Mouse (Mus musculus) left cerebral cortex, adult 18-20 months (tissue): ENCODE measurements at regions not wholly inside any gene's neighbourhood (a gene's known extent, or its start where the extent isn't known, plus 50 kb on each side); places are given as distances from the start of the nearest gene placed in this dataset.

Experiments used
- DNase-seq, 2 experiments: peaks; one replicate each; pipeline ENCODE4 v3.0.0; 2021 to 2022; ENCODE audit warnings: low spot score in 2 of 2, mixed read lengths in 1 of 2

- no peak for DNase-seq
Measured at GRCm38 (mm10) chr16:55691069-55691468, 147.6 kb downstream of the Nfkbiz start.

GRCm38 (mm10) chr16:55663946-55664345 lies 174.8 kb downstream of the Nfkbiz start:
- no peak for DNase-seq

DNA sequence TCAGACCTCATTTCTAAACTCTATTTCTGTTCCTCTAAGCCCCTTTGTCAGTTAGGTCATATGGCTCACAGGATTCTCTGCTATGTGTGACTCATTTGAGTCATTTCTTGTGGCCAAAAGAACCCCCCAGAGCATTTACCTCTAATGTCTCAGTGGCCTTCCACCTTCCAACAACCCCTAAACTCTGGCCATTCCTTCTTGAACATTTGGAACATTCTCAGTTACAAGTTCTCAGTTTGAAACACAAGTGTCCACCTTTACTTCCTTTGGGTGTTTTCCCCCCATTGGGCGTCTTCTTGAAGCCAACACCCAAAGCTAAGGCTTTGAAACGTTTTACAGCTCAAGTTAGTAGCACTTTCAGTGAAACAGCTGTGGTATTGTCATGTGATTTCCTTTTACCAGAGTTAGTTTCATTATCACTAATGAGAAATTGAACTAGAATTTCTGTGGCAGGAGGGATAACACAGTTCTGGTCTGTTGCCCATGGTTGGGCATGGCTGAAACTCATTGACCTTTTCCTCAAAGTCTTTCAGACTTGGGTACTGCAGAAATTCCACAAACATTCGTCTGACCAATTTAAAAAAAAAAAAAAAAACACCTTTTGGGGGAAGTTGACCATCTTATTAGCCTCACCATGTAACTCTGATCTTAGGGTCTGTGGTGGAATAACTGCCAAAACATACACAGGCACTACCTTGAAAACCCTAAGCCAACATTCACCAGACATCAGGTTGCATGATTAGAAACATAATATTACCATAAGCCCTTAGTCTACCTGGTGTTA lies 201.8 kb downstream of the Nfkbiz start:
- DNase-seq, result no peak

DNA sequence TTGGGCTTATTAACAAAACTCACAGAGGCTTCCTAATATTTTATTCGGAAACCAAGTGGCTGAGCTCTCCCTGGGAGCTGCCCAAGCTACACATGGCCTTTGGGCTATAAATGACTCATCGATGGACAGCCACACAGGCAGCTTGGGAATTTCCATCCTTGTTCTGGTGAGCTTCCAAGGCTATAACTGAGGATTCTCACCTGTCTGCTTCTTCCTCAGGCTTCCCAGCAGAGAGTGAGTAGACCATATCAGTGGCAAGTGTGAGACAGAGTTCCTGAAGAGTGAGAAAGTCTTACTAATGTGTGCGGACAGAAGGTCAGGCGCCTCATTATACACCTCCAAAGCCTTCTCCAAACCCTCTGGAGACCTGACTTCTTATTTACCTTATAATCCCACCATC lies 202.5 kb downstream of the Nfkbiz start:
- DNase-seq, result no peak

GRCm38 (mm10) chr16:55634691-55635090 lies 204.0 kb downstream of the Nfkbiz start:
- no peak for DNase-seq

DNA sequence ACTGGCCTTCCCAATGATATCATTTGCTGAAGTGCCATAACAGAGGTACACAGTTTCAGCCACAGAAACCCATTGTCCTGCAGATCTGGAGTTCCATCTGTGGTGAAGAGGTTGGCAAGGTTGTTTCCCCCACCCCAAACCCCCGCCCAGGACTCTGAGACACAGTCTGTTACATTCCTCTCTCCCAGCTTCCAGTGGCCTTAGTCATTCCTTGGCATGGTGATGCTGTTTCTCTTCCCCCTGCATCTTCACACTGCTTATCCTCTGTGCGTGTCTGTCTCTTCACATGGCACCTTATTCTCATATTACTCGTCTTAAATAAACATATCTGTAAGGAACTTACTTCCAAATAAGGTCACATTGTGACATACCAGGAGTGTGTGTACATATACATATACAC lies 206.5 kb downstream of the Nfkbiz start:
- no peak for DNase-seq

DNA sequence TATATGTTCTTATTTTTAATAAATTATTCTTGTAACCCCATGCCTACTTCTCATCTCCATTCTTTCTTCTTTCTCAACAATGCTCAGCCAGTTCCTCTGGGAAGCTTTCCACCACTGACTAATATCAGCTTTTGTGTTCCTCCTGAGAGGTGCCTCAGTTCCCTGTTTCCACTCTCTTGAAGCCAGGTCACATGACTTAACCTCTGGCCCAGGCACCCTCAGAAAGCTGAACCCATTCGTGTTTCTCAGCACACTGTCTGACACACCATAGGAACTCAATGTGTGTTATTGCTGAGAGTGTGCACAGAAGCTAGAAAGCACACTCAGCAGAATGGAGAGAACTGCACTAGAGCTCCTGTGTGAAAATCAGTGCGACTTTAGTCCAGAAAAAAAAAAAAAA lies 207.1 kb downstream of the Nfkbiz start:
- DNase-seq, result no peak

DNA sequence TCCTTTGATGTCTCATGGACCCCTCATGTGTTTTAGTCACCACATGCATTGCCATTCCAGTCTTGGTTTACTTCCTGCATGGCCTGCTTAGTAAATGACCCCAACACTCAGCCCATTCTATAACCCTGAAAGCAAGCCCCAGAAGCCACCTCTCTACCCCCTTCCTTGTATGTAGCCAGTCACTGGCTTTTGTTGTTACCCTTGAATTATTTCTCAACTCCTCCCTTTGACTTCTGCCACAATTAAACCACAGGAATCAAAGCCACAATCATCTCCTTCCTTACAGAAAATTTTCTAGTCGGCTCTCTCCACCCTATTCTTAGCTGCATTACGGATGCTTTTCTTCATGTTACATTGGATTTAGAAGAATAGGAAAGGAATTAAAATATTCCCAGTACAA lies 207.7 kb downstream of the Nfkbiz start:
- no peak for DNase-seq

GRCm38 (mm10) chr16:55627531-55627930 lies 211.2 kb downstream of the Nfkbiz start:
- DNase-seq, result no peak

DNA sequence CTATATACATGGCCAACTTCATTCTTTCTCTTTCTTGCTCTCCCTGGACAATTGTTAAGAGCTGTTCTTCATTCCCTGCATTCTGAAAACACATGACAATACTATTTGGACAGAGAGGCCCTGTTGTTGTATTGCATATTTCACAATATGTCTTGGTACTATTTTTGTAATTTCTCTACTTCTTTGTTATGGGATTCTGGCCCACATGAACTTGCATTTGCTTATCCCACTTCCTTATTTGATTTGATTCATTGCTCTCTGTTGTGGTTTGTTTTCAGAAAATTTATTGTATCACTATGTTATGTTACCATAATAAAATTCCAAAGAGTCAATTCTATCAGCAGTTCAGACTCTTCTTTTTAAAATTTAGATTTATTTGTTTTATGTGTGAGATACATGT lies 215.3 kb downstream of the Nfkbiz start:
- DNase-seq, result no peak

- DNase-seq, result no peak
Measured at GRCm38 (mm10) chr16:55619731-55620130, 219.0 kb downstream of the Nfkbiz start.

DNA sequence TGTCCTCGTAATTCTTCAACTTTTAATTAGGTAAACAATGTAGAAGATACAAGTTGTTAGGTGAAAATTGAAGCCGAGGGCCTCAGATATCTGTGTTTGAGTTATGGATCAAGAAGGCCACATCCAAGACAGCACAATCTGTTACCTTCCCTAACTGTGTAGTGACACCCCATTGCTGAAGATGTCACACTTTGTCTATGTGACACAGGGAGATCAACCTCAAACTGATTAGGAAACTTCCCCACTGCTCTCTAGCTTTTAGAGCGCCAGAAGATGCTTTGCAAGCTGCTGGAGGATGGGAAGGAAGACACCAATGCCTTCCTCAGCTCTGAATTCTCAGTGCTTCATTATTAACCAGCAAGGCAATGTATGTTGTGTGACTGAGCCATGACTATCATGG lies 220.7 kb downstream of the Nfkbiz start:
- DNase-seq, result no peak

DNA sequence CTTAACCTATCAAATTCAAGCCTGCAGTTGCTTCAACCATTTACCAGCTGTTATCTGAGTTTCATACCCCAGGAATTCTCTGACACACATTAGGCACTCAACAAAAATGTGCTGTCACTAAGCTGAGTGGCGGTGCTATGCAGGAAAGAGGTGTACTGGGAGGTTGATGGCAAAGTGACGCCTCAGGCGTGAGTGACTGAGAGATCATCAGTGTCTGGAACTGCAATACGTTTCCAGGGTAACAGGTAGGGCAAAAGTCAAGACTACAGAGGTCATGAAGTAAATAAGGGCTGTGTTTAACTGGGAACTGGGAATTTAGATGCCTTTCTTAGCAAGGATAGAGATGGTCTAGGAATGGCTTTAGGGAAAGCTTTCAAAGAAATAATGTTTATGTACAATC lies 221.2 kb downstream of the Nfkbiz start:
- DNase-seq, result no peak

DNA sequence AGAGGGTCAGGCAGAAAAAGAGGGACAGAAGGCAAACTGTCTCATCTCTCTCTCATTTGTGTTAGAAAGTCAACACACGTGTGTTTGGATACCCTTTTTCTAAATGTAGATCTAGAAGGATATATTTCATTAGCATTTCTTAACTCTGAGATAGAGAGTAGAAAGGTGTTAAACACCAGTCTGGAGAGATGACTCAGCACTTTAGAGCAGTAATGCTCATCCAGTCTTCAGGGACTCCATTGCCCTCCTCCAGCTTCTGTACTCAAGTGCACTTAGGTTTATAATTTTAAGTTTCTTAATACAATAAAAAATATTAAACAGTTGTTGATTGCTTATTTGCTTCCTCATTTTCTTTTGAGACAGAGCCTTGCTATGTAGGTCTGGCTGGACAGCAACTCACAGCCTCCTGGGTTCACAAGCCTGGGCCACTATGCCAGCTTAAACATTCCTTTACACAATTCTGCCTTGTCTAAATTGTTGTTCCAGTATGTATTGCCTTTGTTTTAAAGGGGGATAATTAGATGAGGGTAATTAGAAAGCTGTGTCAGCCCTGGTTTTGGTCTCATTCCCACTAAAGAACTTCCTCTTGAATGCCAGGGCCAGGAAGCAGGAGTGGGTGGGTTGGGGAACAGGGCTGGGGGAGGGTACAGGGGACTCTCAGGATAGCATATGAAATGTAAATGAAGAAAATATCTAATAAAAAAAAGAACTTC lies 222.1 kb downstream of the Nfkbiz start:
- DNase-seq, result no peak

- no peak for DNase-seq
Measured at GRCm38 (mm10) chr16:55612873-55613272, 225.8 kb downstream of the Nfkbiz start.

DNA sequence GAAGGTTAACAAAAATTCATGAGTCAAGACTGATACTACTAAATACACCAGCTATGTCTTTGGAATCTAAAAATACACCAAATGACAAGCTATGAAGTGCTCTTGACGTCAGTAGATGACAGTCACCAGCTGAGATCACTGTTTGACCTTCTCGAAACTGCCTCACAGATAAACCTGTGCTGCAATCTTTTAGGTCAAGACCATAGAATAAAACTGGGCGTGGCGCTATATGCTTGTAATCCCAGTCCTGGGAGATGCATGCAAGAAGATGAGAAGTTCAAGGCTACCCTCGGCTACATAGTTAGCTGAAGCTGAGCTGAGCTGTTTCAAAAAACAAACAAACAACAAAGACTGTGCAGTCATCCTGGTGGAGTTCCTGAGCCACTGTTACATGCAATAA lies 226.7 kb downstream of the Nfkbiz start:
- no peak for DNase-seq

GRCm38 (mm10) chr16:55611172-55611571 lies 227.5 kb downstream of the Nfkbiz start:
- no peak for DNase-seq

DNA sequence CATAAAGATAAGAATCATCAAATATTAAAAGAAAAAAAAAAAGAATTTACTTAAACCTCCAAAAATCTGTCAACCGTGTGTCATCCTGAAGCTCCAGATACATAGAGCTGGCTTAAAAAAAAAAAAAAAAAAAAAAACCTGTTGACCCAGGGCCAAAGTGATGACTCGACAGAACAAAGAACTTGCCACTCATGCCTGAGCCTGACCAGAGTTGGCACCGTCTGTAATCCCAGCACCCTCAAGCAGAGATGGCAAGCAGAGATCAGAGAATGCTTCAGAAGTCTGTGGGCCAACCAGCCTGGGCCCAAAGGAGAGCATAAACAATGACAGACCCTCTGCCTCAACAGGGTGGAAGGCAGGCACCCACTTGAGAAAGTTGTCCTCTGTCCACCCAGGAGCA lies 230.3 kb downstream of the Nfkbiz start:
- DNase-seq, result no peak

GRCm38 (mm10) chr16:55606447-55607239 lies 232.1 kb downstream of the Nfkbiz start:
- DNase-seq, result no peak

- no peak for DNase-seq
Measured at GRCm38 (mm10) chr16:55603611-55604010, 235.1 kb downstream of the Nfkbiz start.

- DNase-seq, result no peak
Measured at GRCm38 (mm10) chr16:55589382-55589956, 249.2 kb downstream of the Nfkbiz start.

- no peak for DNase-seq
Measured at GRCm38 (mm10) chr16:55587138-55587537, 251.6 kb downstream of the Nfkbiz start.
